Mouse (Mus musculus) limb, embryonic 10.5 days (tissue): Measurements from ENCODE around the gene Tle6. TPM values are rescaled to one million over a fixed set of nuclear protein-coding genes. Genes with fewer than 3 reads are reported as not detected.

Source experiments
- DNase-seq: peaks from one replicate; pipeline ENCODE4 v3.0.0-alpha.2; 2017; ENCODE audit warnings: low spot score
- H3K27ac ChIP-seq: fragments of 300-500 bp; sonication (generic); 2 replicates; pipeline ENCODE4 v1.5.1; 2016; ENCODE audit warnings: mild to moderate bottlenecking
- H3K27me3 ChIP-seq: fragments of 300-500 bp; sonication (generic); 2 replicates; pipeline ENCODE4 v1.6.1; 2016; ENCODE audit warnings: low read depth, mild to moderate bottlenecking; ENCODE audit not compliant: poor library complexity, severe bottlenecking
- H3K36me3 ChIP-seq: fragments of 300-500 bp; sonication (generic); 2 replicates; pipeline ENCODE4 v1.6.1; 2016; ENCODE audit warnings: mild to moderate bottlenecking, moderate library complexity
- H3K4me1 ChIP-seq: fragments of 300-500 bp; sonication (generic); 2 replicates; pipeline ENCODE4 v1.6.1; 2016
- H3K4me3 ChIP-seq: fragments of 300-500 bp; sonication (generic); 2 replicates; pipeline ENCODE4 v1.5.1; 2016; ENCODE audit warnings: mild to moderate bottlenecking, moderate library complexity
- H3K9me3 ChIP-seq: fragments of 300-500 bp; sonication (generic); replicated peaks from 2 replicates; pipeline ENCODE4 v1.6.1; 2016; ENCODE audit warnings: mild to moderate bottlenecking
- WGBS: fragments of 180-500 bp; shearing (Covaris S2); methylation state at CpG from one replicate; pipeline ENCODE4 v1.1.7; 2016; 5-methylcytosine and 5-hydroxymethylcytosine counted together
- polyA plus RNA-seq: library from polyadenylated mRNA; unstranded; fragments of >200 nt; fragmentation: Nextera tagmentation; extraction: Ambion mirVana; gene quantifications from 2 replicates; pipeline ENCODE4 v1.2.1, GENCODE M21; 2016

The Tle6 gene
- polyA plus RNA-seq, 1 experiment from 2014 or later, result 15.5 TPM

DNA sequence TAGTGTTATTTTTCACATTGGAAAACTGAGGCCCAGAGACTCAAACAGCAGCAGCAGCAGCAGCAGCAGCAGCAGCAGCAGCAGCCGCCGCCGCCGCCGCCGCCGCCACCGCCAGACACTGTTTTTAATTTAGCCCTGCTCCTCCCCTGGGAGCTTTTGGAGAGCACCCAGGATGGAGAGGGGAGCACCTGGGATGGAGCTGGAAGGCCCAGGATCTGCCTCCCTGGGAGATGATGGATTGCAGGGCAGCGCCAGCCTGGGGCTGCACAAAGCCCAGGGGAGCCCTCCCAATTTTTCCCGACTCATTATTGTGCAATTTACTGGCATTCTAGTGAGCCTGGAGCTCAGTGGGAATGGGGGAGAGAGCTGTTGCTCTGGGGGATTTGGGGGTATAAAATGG is 4.3 kb downstream of the Tle6 start:
- Histone ChIP-seq H3K27ac (peak overlapping the region; percentile 89), H3K27me3 (peaks cover 46% of the 10 kb centered on the region), H3K36me3 (no peaks in the 10 kb centered on the region), H3K4me3 (peak overlapping the region; percentile 38), H3K9me3 (no peaks in the 10 kb centered on the region), H3K4me1 (peaks cover 78% of the 10 kb centered on the region)
- DNase-seq, result peak; percentile 66
- 1% methylated on average over 10 of the region's 10 CpGs for WGBS

DNA sequence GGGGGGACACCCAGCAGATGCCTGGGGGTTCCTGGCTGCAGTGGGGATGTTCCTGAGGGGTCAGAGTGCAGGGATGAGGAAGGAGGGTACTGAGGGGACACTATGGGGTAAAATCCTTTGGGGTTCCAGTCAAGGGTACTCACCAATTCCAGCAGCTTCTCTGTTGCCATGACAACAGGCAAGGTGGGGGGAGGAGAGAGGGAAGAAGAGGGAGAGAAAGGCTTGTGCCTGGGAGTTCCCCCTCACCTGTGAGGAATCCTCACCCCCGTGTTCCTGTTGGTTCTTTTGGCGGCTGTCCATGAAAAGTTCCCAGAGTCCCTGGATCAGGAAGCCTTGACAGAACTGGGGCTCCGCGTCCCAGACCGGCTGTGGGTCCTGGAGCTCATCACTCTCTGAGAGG is 5.3 kb downstream of the Tle6 start:
- Histone ChIP-seq H3K27me3 (peaks cover 54% of the 10 kb centered on the region), H3K27ac (peak overlapping the region; percentile 89)
- 39% methylated on average over 5 of the region's 5 CpGs for WGBS

DNA sequence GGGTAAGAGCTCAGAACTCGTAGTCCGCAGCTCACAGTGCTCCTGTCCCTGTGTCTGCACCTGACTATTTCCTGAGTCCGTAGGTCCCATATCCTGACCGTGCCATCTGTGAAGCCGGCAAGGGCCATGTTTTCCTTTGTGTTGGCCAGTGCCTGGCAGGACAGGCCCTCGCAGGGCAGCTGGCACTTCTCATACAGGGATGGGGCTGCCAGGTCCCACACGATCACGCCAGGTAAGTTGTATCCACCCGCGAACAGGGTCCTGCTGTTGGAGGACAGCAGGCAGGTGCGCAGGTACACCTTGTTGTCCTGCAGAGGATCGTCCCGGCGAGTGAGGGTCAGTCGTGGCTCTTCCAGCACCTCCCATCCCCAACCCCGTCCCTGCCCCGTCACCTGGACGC is 6.9 kb downstream of the Tle6 start:
- no peak overlapping the region for H3K4me3 ChIP-seq
- DNase-seq, result no peak
- peaks cover 68% of the 10 kb centered on the region for H3K27me3 ChIP-seq
- peaks cover 14% of the 10 kb centered on the region; the same call in 1 of the 2 replicates for H3K36me3 ChIP-seq
- no peak overlapping the region for H3K27ac ChIP-seq
- 72% methylated on average over 18 of the region's 18 CpGs for WGBS
- no peaks in the 10 kb centered on the region for H3K9me3 ChIP-seq
- peaks cover 51% of the 10 kb centered on the region for H3K4me1 ChIP-seq

More for the DNA sequence above, 5.3 kb downstream of the Tle6 start:
- Histone ChIP-seq H3K4me3 (0 out of 2 replicates have a peak overlapping the region, but pooled peaks have one; percentile 38), H3K4me1 (peaks cover 67% of the 10 kb centered on the region), H3K36me3 (0 out of 2 replicates have a peak, but pooled peaks cover under 1% of the 10 kb centered on the region), H3K9me3 (no peaks in the 10 kb centered on the region)
- no peak for DNase-seq

DNA sequence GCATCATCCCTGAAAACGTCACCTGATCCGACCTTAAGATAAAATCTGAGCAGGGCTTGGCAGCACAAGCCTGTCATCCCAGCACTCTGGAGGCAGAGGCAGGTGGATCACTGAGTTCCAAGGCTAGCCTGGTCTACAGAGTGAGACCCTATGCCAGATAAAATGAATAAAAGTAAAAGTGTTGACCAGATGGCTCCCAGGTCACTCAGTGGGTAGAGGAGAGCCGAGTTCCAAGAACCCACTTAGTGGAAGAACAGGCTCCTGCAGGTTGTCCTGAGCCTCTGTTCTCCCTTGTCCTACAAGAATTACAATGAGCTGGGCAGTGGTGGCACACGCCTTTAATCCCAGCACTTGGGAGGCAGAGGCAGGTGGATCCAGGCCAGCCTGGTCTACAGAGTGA is 7.7 kb downstream of the Tle6 start:
- Histone ChIP-seq H3K27ac (no peak overlapping the region), H3K36me3 (peaks cover 21% of the 10 kb centered on the region), H3K9me3 (no peaks in the 10 kb centered on the region), H3K4me1 (peaks cover 44% of the 10 kb centered on the region), H3K27me3 (peaks cover 75% of the 10 kb centered on the region), H3K4me3 (no peak overlapping the region)
- DNase-seq, result no peak
- 71% methylated on average over 4 of the region's 4 CpGs for WGBS

DNA sequence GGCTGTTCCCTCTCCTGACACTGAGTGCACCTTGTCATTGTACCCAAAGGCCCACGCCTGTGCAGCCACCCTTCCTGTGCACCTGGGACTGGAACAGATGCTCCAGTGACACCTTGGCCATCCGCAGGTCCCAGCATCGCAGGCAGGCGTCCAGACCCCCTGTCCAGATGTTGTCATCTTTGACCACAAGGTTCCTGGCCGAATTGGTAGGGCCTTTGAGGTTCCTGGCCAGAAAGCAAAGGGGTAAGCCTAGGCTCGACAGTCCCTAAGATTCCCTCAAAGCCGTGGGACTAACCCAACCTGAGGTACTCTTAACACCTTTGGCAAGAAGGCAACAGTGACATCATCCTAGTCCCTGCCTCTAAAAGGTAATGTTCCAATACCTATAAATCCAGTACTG is 8.2 kb downstream of the Tle6 start:
- Histone ChIP-seq H3K9me3 (no peaks in the 10 kb centered on the region), H3K4me3 (no peak overlapping the region), H3K36me3 (peaks cover 27% of the 10 kb centered on the region), H3K4me1 (peaks cover 40% of the 10 kb centered on the region), H3K27me3 (peaks cover 80% of the 10 kb centered on the region), H3K27ac (no peak overlapping the region)
- WGBS, result 85% methylated on average over 7 of the region's 7 CpGs
- no peak for DNase-seq

DNA sequence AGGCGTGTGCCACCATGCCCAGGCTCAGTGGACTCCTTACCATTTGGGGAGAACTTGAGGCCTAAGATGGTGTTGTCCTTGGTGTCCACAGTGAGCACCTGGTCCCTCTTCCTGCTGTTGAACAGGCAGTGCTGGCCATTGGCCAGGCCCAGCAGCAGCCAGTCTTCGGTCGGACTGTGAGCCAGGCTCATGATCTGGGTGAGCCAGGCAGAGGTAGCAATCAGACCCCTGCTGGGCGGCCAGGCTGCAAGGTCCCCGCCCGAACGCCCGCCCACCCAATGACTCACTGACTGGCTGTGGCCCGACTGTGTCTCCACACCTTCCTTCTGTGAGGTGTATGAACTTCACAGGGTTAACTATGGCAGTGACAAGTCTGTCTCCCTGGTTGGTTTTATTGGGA is 9.0 kb downstream of the Tle6 start:
- 72% methylated on average over 9 of the region's 9 CpGs for WGBS
- Histone ChIP-seq H3K4me1 (peaks cover 40% of the 10 kb centered on the region), H3K4me3 (no peak overlapping the region), H3K27me3 (peaks cover 88% of the 10 kb centered on the region), H3K9me3 (no peaks in the 10 kb centered on the region), H3K36me3 (peaks cover 35% of the 10 kb centered on the region), H3K27ac (no peak overlapping the region)
- no peak for DNase-seq

DNA sequence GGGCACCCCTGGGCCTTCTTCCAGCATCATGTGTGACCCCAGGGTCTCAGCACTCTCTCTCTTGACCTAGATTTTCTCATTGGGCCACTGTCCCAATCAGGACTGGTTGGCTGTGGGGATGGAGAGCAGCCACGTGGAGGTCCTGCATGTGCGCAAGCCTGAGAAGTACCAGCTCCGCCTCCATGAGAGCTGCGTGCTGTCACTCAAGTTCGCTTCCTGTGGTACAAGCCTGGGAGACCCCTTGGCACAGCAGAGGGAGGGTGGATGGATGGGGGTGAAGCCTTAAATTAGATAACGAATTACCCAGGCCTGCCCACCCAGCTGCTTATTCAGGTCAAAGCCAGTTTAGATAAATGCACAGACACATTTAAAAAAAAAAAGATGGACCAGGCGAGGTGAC is 12.1 kb downstream of the Tle6 start:
- no peak for DNase-seq
- Histone ChIP-seq H3K9me3 (no peaks in the 10 kb centered on the region), H3K36me3 (peaks cover 53% of the 10 kb centered on the region), H3K4me3 (no peak overlapping the region), H3K27ac (no peak overlapping the region), H3K4me1 (peaks cover 22% of the 10 kb centered on the region), H3K27me3 (peaks cover 78% of the 10 kb centered on the region)
- WGBS, result 63% methylated on average over 7 of the region's 7 CpGs

DNA sequence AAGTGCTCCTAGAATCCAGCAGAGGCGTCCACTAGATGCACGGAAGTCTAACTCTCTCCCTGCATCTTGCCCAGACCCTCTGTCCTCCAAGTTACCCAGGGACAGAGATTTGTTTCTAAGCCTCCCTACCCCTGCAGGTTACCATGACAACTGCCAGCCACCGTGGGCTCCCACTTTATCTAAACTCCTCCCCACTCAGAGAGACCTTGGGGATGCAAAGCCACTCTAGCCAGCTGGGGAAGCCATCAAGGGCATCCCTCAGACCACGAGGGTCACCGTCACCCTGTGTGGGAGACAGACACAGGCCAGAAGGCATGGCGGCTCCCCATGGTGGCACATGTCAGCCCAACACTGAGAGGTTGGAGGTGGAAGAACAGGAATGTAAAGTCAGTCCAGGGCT is 17.5 kb downstream of the Tle6 start:
- peaks cover 76% of the 10 kb centered on the region for H3K27me3 ChIP-seq

DNA sequence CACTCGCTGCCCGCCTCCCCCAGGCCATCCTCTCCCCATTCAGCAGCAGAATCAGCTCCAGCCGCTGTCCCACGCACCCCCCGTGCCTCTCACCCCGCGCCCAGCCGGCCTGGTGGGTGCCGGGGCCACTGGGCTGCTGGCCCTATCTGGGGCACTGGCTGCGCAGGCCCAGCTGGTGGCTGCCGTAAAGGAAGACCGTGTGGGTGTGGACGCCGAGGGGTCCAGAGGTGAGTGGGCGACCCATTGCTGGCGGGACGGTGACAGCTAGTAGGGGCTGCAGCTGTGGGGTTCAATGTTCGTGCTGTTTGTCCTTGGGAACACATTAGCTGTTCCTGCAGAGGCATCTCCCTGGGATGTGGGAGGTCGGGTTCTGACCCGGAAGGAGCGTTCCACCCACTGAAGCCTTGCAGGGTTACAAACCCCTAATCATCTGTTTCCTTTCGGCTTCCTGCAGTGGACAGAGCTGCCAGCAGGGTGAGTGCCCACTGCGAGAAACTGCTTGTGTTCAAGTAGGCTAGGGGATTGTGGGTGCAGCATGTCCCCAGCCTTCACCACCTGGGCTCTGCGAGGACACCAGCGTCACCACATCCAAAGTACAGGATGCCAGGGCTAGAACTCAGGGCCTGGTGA is 20.3 kb downstream of the Tle6 start:
- Histone ChIP-seq H3K4me1 (peaks cover 60% of the 10 kb centered on the region), H3K4me3 (no peak overlapping the region), H3K27ac (peak overlapping the region; percentile 28; the same call in 1 of the 2 replicates), H3K27me3 (peaks cover 79% of the 10 kb centered on the region), H3K9me3 (no peaks in the 10 kb centered on the region), H3K36me3 (peaks cover 34% of the 10 kb centered on the region)
- WGBS, result 49% methylated on average over 25 of the region's 25 CpGs
- no peak for DNase-seq

More for the DNA sequence above, 17.5 kb downstream of the Tle6 start:
- 70% methylated on average over 6 of the region's 6 CpGs for WGBS
- Histone ChIP-seq H3K36me3 (peaks cover 48% of the 10 kb centered on the region), H3K4me1 (peaks cover 55% of the 10 kb centered on the region), H3K27ac (no peak overlapping the region), H3K9me3 (no peaks in the 10 kb centered on the region), H3K4me3 (no peak overlapping the region)
- no peak for DNase-seq

DNA sequence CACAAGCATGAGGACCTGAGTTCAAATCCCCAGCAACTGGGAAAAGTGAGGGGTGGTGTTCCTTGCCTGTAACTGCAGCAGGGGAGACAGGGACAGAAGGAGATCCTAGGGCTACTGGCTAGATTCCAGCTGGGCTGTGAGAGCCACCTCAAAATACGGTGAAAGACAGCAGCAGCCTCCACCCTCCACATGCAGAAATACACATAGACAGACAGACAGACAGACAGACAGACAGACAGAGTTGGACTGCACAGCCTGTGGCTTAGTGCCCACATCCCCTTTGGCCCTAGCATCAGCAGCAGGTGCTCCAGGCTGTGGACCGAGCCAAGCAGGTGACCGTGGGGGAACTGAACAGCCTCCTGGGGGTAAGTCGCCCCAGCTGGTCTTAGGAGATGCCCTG is 20.9 kb downstream of the Tle6 start:
- H3K27me3 ChIP-seq, result peaks cover 84% of the 10 kb centered on the region
- H3K9me3 ChIP-seq, result no peaks in the 10 kb centered on the region
- peaks cover 63% of the 10 kb centered on the region for H3K4me1 ChIP-seq
- H3K36me3 ChIP-seq, result peaks cover 30% of the 10 kb centered on the region
- no peak overlapping the region for H3K4me3 ChIP-seq
- 86% methylated on average over 4 of the region's 4 CpGs for WGBS
- DNase-seq, result no peak
- H3K27ac ChIP-seq, result no peak overlapping the region

DNA sequence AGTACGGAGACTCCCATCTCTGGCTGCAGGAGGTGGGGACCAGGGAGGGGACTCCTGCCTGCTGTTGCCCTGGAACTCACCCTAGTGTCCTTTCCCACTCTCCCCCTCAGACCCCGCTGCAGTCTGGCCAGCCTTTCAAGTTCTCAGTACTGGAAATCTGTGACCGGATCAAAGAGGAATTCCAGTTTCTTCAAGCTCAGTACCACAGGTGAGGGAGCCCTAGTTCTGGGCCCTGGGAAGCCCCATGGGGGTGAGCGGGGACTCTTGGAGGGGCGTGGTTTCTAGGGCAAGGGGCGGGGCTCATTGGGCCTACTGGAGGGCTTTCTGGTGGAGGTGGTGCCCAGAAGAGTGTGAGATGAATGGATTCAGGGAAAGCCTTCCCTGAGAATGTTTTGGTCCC is 25.2 kb downstream of the Tle6 start:
- Histone ChIP-seq H3K4me3 (peak overlapping the region; percentile 61), H3K36me3 (peaks cover 16% of the 10 kb centered on the region; the same call in 1 of the 2 replicates), H3K27ac (peak overlapping the region; percentile 88), H3K4me1 (peaks cover 64% of the 10 kb centered on the region), H3K27me3 (peaks cover 86% of the 10 kb centered on the region), H3K9me3 (no peaks in the 10 kb centered on the region)
- no peak for DNase-seq
- WGBS, result 0% methylated on average over 6 of the region's 6 CpGs

DNA sequence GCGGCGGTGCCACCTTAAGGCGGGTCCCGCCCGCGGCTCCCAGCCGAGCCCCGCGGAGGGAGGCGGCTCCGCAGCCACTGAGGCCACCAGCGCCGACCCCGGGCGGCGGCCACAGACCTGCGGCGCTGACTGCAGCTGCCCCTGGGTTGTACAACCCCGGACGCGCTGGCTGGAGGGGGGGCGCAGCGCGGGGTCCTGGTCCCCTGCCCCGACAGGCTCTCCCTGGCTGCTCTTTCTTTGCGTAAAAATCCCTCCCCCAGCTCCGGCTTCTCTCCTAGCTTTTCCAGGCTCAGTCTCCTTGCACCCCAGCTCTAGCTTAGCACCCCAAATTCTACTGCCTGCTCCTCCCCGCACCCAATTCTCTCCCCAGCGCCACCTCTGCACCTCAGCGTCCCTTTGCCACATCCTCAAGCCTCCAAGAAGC is 25.7 kb downstream of the Tle6 start:
- Histone ChIP-seq H3K27ac (peak overlapping the region; percentile 88), H3K4me3 (peak overlapping the region; percentile 61), H3K36me3 (peaks cover 14% of the 10 kb centered on the region; the same call in 1 of the 2 replicates), H3K4me1 (peaks cover 64% of the 10 kb centered on the region), H3K9me3 (no peaks in the 10 kb centered on the region), H3K27me3 (peaks cover 81% of the 10 kb centered on the region)
- DNase-seq, result peak; percentile 68
- WGBS, result under 1% methylated on average over 30 of the region's 30 CpGs

DNA sequence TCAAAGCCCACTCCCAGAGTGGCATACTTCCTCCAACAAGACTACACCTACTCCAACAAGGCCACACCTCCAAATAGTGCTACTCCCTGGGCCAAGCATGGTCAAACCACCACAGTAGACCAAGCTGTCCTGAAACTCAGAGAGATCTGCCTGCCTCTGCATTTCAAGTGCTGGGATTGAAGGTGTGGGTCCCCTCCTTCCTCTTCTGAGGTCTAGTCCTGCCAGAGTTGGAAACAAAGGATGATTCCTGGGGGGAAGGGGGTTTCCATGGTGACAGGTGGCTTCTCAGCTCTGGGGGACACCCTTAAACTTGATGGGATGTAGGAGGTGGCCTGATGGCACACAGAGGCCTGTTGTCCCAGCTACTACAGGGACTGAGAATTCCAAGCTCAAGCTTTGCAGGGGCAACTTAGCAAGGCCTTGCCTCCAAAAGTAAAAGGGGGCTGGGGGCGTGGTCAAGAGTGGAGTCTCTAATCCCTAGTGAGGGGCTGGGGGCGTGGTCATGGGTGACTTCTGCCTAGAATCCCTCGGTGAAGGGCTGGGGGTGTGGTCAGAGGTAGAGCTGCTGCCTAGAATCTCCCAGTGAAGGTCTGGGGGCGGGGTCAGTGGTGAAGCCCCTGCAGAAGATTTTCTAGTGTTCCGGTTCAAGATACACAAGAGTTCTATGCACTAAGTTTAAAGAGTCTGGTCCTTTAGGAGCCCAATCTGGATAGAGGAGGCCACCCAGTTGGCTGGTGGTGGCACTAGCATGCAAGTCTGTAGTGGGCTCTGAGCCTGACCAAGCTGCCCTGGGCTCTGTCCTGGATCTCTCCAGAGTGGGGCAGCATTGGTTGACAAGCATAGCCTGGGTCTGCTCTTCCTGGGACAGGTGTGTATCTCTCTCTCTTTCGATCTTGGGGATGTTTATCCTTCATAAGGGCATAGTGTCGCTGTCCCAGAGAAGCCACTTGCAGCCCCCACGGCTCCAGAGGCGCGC is 26.5 kb downstream of the Tle6 start, which contains the start of gene Tle2:
Gene Tle2, plus strand, starts transcription at position 481 of the 976 bp plus-strand sequence.
- peaks cover 73% of the 10 kb centered on the region for H3K27me3 ChIP-seq
- WGBS, result 14% methylated on average over 10 of the region's 10 CpGs
- no peak for DNase-seq
- H3K36me3 ChIP-seq, result peaks cover 13% of the 10 kb centered on the region; the same call in 1 of the 2 replicates
- H3K4me1 ChIP-seq, result peaks cover 71% of the 10 kb centered on the region
- H3K4me3 ChIP-seq, result peak within 1 kb of the TSS; percentile 61
- H3K27ac ChIP-seq, result peak within 1 kb of the TSS; percentile 88
- no peaks in the 10 kb centered on the region for H3K9me3 ChIP-seq
